Mouse (Mus musculus): ENCODE results near the gene Cdk17. TPM values are rescaled to one million over a fixed set of nuclear protein-coding genes. Genes with fewer than 3 reads are reported as not detected.

The Cdk17 gene
- polyA plus RNA-seq, 1 experiment from 2014 or later, result 15.3 TPM

DNA sequence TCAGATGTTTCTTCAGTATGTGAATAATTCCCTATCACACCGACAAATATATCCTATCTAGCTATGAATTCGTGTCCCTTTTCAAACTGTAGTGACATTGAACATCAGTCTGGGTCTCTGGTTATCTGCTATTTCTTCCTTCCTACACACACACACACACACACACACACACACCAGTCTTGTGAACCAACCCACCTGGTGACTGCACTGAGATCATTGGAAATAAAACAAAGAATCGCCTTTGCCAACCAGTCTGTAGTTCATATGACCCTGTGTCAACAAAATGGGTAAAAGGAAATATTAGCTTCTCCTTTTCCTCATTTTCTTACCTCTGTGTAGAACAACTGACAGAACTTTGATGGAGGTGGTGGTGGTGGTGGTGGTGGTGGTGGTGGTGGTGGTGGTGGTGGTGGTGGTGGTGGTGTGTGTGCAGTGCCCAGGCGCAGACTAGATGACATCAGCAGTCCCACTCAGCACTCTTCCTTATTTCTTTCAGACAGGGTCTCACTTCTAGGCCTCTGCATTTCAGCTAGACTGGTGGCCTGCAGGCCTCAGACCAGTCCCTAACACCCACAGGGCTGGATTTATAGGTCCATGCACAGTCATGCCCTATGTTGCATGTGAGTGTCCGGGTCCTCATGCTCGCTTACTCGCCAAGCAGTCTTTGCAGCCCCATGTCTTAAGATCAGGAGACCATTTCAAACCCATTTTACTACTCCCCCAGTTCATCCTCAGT is 85.7 kb downstream of the Cdk17 start:
- WGBS (ENCODE audit: missing documents), result 94% methylated on average over 7 of the region's 7 CpGs
- Histone ChIP-seq H3K4me3 (ENCODE audit: inconsistent target) (no peak overlapping the region), H3K79me2 (ENCODE audit: inconsistent target) (no peaks in the 10 kb centered on the region), H3K27ac (no peak overlapping the region), H3K36me3 (ENCODE audit: inconsistent target) (peaks cover 22% of the 10 kb centered on the region; the same call in 1 of the 2 replicates)

DNA sequence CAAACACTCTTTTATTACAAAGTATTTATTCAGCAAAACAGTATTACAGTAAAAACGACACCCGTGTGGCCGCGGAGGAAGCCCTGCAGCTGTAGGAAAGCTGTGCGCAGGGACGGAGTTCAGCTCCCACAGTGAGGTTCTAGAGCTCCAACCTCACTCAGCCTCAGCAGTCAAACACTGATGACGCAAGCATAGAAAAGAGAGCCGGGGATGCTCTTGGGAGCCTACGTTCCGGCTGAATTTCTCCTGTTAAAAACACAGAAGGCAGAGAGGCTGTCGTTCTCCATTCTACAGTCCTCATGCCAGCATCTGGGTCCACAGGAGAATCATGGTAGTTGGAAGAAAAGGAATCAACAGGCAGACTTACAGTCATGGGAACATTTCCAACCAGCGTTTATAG is 86.7 kb downstream of the Cdk17 start:
- Histone ChIP-seq H3K27ac (no peak overlapping the region), H3K79me2 (ENCODE audit: inconsistent target) (no peaks in the 10 kb centered on the region), H3K4me3 (ENCODE audit: inconsistent target) (no peak overlapping the region), H3K36me3 (ENCODE audit: inconsistent target) (peaks cover 26% of the 10 kb centered on the region; the same call in 1 of the 2 replicates)
- WGBS (ENCODE audit: missing documents), result 95% methylated on average over 12 of the region's 12 CpGs

DNA sequence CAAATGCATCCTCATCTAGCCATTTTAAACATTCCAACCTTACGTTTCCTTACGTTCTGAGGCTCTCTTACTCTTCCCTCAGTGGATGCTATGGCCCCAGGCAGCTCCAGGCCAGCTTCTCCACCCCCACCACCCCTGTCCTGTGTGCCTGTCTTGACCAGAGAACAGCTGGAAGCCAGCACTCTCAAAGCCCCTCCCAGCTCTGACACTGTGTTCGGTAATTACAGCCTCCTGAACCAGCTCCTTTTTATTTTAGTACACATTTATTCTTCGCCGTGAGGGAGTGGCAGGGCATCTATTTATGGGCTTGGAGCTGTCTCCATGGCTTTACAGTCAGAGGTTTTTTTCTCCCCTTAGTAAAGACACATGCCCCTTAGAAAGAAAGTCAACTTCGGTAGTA is 87.2 kb downstream of the Cdk17 start:
- no peaks in the 10 kb centered on the region for H3K79me2 ChIP-seq (ENCODE audit: inconsistent target)
- no peak overlapping the region for H3K4me3 ChIP-seq (ENCODE audit: inconsistent target)
- H3K36me3 ChIP-seq (ENCODE audit: inconsistent target), result peaks cover 30% of the 10 kb centered on the region; the same call in 1 of the 2 replicates
- H3K27ac ChIP-seq, result no peak overlapping the region
- WGBS (ENCODE audit: missing documents), result 89% methylated on average over 6 of the region's 6 CpGs

DNA sequence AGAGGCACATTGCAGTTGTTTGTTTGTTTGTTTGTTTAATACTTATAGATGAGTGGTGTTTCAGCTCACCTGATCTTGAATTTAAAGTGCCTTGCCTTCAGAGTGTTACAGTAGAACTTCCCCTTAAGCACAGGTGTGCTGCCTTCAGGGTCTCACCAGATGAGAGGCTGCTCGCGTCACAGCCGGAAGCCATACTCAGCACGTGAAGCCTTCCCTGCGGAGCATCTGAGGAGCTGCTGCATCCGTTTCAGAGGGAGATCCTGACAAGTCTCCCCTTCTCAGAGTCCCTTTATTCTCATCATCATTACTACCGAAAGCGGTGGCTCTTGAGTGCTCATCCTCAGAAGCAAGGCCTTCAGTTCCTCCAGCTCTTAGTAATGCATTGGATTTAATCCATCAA is 87.7 kb downstream of the Cdk17 start:
- no peaks in the 10 kb centered on the region for H3K79me2 ChIP-seq (ENCODE audit: inconsistent target)
- peaks cover 36% of the 10 kb centered on the region; the same call in 1 of the 2 replicates for H3K36me3 ChIP-seq (ENCODE audit: inconsistent target)
- WGBS (ENCODE audit: missing documents), result 93% methylated on average over 8 of the region's 8 CpGs
- H3K27ac ChIP-seq, result no peak overlapping the region
- no peak overlapping the region for H3K4me3 ChIP-seq (ENCODE audit: inconsistent target)

DNA sequence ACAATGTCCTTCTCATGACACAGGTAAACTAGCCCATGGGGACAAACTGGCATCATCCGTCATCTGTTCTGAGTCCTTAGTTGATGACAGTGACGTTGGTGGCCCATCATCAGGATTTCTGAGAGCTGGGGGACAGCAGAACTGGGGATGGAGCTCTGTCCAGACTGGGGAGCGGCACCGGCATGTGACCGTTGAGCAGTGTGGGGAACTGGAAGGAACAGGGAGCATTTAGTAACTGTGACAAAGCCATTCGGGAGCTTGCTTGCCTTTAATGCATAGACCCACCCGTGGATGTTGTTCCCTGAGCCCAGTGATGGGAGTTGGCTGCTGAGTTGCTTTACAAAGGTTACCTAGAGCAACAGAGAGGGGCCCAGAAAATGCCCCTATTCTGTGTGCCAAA is 89.2 kb downstream of the Cdk17 start:
- H3K4me3 ChIP-seq (ENCODE audit: inconsistent target), result no peak overlapping the region
- 87% methylated on average over 7 of the region's 7 CpGs for WGBS (ENCODE audit: missing documents)
- H3K79me2 ChIP-seq (ENCODE audit: inconsistent target), result no peaks in the 10 kb centered on the region
- H3K36me3 ChIP-seq (ENCODE audit: inconsistent target), result peaks cover 47% of the 10 kb centered on the region; the same call in 1 of the 2 replicates
- no peak overlapping the region for H3K27ac ChIP-seq

DNA sequence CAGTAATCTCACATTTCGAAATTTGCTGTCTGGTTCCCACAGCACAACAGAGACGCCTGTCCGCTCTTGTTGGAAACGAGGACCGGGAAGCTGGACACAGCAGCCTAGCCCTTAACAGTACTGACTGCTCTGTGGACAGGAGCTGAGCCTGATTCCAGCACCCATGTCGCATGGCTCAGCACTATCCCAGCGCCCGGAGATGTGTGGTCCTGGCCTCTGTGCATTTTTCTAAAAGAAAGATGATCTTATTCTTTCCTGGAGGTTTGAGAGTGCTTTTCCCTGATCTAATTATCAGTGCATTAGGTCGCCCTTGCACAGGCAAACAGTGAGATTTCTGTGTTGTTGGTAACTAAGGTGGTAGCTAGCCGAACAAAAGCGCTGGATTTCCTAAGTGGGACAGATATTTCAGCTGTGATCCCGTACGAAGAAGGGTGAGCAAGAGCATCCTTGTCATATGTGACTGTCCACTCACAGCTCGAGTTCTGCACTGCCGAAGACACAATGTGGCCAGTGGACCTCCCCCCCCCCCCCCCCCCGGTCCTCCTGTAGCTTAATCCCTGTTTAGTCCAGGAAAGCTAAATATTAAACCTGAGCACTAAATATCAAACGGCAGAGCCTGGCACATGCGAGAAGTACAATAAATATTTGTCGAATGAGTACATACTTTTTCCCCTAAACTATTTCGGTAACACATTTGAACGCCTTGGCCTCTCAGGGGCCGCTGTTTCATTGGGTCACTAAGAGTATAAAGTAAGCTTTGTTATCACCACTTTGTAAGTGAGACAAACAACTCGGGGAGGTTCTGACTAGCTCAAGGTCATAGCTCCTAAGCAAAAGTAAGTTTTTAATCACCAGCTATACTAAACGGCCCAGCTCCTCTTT is 90.0 kb downstream of the Cdk17 start:
- Histone ChIP-seq H3K79me2 (ENCODE audit: inconsistent target) (no peaks in the 10 kb centered on the region), H3K4me3 (ENCODE audit: inconsistent target) (no peak overlapping the region), H3K36me3 (ENCODE audit: inconsistent target) (peaks cover 47% of the 10 kb centered on the region; the same call in 1 of the 2 replicates), H3K27ac (no peak overlapping the region)
- 92% methylated on average over 23 of the region's 24 CpGs for WGBS (ENCODE audit: missing documents)

DNA sequence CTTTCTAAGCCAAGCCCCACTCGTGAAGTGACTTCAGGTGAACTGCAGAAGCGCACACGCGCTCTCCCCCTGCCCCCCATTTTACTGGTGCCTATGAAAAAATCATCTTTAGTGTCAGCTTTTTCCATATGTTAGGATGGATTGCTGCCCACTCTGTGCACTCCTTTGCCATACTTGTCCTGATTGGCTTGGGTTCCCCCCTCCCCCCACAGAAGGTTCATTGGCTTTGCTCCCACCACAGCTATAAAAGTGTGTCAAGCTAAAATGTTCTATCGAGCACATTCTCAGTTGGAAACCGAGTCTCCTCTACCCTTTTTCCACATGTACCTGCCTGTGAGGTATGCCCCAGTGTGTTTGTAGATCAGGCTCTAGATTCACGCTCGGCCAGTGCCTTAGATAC is 90.8 kb downstream of the Cdk17 start:
- Histone ChIP-seq H3K27ac (no peak overlapping the region), H3K36me3 (ENCODE audit: inconsistent target) (peaks cover 47% of the 10 kb centered on the region; the same call in 1 of the 2 replicates), H3K4me3 (ENCODE audit: inconsistent target) (no peak overlapping the region), H3K79me2 (ENCODE audit: inconsistent target) (no peaks in the 10 kb centered on the region)
- WGBS (ENCODE audit: missing documents), result 89% methylated on average over 8 of the region's 8 CpGs

DNA sequence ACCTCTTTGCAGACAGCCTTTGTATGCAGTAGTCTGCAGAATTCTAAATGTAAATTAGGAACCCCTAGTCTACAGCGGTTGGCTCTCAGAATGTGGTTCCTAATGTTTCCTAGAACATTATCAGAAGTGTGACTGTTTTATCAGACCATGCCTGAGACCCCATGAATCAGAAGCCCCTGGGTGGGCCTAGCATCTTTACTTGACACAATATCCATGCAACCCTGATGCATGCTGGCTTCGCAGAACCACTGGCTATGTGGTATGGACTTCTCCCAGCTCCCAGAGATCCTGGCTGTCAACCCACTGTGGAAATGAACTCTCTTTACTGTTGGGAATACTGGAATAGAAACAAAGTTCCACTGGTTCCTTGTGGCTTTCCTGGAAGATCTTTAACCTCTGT is 92.0 kb downstream of the Cdk17 start:
- Histone ChIP-seq H3K4me3 (ENCODE audit: inconsistent target) (no peak overlapping the region), H3K79me2 (ENCODE audit: inconsistent target) (no peaks in the 10 kb centered on the region; the same call in 1 of the 2 replicates), H3K36me3 (ENCODE audit: inconsistent target) (peaks cover 47% of the 10 kb centered on the region; the same call in 1 of the 2 replicates), H3K27ac (no peak overlapping the region)
- 100% methylated on average over 2 of the region's 2 CpGs for whole genome bisulfite sequencing (ENCODE audit: missing documents)

DNA sequence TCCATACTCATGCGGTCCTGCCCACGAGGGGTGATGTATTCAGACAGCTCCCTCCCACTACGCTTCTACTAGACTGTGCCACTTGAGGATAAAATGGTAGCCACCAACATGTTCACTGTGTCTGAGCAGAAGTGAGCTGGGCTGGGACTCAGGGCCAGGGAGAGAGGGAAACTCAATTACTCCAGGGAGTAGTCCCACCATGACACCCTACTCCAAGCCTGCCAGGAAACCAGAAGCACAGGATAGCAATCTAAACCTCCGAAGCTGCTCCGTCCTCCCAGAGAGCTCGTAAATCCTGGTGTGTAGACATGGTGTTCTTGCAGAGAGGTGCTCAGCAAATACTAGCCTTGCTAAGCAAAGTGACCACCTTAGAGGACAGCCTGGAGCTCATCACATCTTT is 92.5 kb downstream of the Cdk17 start:
- Histone ChIP-seq H3K4me3 (ENCODE audit: inconsistent target) (no peak overlapping the region), H3K79me2 (ENCODE audit: inconsistent target) (no peaks in the 10 kb centered on the region; the same call in 1 of the 2 replicates), H3K36me3 (ENCODE audit: inconsistent target) (peaks cover 42% of the 10 kb centered on the region; the same call in 1 of the 2 replicates), H3K27ac (no peak overlapping the region)
- 94% methylated on average over 6 of the region's 6 CpGs for WGBS (ENCODE audit: missing documents)

DNA sequence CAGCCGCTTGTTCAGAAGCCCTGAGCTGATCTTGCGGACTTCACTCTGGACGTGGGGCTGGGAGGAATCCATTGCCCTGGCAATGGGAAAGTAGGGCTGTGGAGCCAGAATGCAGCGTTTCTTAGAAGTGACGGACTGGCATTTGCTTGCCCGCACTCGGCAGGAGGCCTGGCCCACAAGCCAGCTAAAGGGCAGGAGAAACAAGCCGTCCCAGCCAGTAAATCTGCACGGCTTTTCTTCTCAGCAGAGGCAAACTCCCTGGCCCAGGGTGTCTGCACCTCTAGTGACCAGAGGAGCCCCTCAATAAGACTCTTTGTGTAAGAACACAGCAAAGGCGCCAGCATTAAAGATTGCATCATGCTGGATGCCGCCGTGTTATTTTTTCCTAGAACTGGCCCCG is 94.6 kb downstream of the Cdk17 start:
- 86% methylated on average over 13 of the region's 13 CpGs for WGBS (ENCODE audit: missing documents)
- H3K4me3 ChIP-seq (ENCODE audit: inconsistent target), result no peak overlapping the region
- H3K27ac ChIP-seq, result no peak overlapping the region
- H3K79me2 ChIP-seq (ENCODE audit: inconsistent target), result peaks cover 10% of the 10 kb centered on the region; the same call in 1 of the 2 replicates
- peaks cover 30% of the 10 kb centered on the region; the same call in 1 of the 2 replicates for H3K36me3 ChIP-seq (ENCODE audit: inconsistent target)

DNA sequence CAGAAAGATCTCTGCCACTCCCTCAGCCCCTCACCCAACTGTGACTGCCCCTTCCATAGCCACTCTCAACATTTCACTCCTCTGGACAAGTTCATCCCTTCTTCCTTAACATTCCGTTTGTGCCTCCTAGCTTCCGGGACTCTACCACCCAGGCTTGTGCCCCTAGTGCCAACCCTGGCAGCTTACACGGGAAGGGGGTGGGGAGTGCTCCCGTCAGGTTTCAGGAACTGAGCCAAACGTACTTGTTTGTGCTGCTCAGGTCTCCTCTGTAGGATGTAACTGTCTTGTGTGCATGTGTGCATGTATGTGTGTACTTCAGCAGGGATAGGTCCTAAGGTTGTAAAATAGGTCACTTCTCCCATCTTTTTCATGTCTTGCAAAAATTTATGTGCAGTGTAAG is 99.2 kb downstream of the Cdk17 start:
- WGBS (ENCODE audit: missing documents), result 57% methylated on average over 5 of the region's 5 CpGs
- Histone ChIP-seq H3K36me3 (ENCODE audit: inconsistent target) (peaks cover 6% of the 10 kb centered on the region; the same call in 1 of the 2 replicates), H3K27ac (no peak overlapping the region), H3K79me2 (ENCODE audit: inconsistent target) (peaks cover 22% of the 10 kb centered on the region; the same call in 1 of the 2 replicates), H3K4me3 (ENCODE audit: inconsistent target) (no peak overlapping the region)

DNA sequence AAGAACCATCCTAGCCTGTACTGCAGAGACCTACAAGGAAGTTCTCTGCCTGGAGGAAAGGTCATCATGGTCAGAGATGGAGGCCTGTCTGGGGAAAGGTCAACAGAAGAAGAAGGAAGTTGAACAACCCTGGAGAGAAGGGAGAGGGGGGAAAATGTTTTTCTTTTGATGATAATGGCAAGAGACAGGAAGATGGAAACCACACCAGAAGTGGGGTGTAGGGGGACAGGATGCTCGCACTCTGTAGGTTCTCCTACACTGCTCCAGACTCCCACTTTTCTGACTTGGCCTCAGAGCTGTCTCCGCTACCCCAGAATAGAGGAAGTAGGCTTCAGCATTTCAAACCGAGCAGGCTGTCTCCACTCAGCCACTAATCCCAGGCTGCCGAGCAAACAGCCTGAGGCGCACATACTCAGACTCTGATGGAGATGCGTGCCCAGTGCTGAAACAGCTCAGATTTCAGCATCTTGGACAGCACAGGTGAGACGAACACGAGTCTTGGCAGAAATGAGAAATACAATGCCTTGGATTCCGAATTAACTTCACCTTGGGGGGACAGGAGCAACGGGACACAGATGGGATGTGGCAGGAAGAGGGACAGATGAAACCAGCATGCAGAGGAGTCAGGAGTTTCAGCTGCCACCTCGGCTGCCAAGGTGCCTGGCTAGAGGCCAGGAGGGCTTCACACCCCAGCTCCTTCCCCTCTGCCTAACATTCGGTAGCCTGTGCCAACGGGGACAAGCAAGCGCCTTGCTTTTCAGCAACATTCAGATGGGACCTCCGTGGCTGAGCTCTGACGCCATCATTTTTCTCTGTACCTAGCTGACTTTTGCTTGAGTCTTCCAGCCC is 100.7 kb downstream of the Cdk17 start:
- Histone ChIP-seq H3K36me3 (ENCODE audit: inconsistent target) (peaks cover 14% of the 10 kb centered on the region; the same call in 1 of the 2 replicates), H3K4me3 (ENCODE audit: inconsistent target) (no peak overlapping the region), H3K27ac (peak overlapping the region; percentile 83), H3K79me2 (ENCODE audit: inconsistent target) (peaks cover 34% of the 10 kb centered on the region; the same call in 1 of the 2 replicates)
- 4% methylated on average over 16 of the region's 16 CpGs for WGBS (ENCODE audit: missing documents)

DNA sequence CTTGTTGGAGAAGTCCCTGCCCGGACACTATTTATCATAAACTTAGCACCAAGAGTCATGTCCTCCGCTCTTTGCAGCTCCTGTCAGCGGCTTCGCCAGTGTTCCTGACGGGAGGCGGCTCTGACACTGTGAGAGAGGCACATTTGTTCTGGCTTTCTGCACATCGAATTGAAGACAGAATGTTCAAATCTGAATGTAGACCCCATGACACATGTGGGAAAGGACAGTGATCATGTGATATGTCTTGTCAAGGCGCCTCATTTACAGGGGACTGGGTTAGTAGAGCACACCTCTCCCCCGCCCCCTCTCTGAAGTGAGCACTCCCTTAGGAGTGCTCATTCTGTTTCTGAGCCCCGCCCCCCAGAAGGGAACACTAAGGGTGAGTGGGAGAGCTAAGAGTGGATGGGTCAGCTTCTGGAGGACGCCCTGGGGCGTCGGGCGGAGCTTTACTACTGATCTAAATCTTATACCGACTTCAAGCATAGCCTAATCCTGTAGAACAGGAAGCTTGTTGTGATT is 101.4 kb downstream of the Cdk17 start:
- WGBS (ENCODE audit: missing documents), result 49% methylated on average over 15 of the region's 15 CpGs
- peaks cover 14% of the 10 kb centered on the region; the same call in 1 of the 2 replicates for H3K36me3 ChIP-seq (ENCODE audit: inconsistent target)
- H3K27ac ChIP-seq, result peak overlapping the region; percentile 83
- peaks cover 41% of the 10 kb centered on the region for H3K79me2 ChIP-seq (ENCODE audit: inconsistent target)
- no peak overlapping the region for H3K4me3 ChIP-seq (ENCODE audit: inconsistent target)

DNA sequence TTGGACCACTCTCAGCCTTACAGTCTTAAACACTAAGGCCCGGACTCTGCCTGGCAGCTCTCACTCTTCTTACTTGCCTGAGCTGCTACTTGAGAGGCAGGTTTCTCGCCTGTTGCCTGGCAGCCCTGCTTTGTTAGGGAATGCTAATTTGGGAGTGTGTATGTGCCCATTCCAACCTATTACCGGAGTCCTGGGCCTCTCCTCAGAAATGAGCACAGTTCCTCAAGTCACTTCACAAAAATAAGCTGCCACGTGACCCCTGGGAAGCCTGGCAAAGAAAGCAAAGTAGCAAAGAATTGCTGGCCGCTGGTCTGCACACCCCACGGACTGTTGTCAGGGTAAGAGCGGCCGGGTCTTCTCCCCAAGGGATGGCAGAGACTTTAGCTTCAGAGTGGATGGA is 102.8 kb downstream of the Cdk17 start:
- peaks cover 14% of the 10 kb centered on the region; the same call in 1 of the 2 replicates for H3K36me3 ChIP-seq (ENCODE audit: inconsistent target)
- 94% methylated on average over 8 of the region's 8 CpGs for WGBS (ENCODE audit: missing documents)

More for the DNA sequence above, 102.8 kb downstream of the Cdk17 start:
- Histone ChIP-seq H3K4me3 (ENCODE audit: inconsistent target) (no peak overlapping the region), H3K79me2 (ENCODE audit: inconsistent target) (peaks cover 46% of the 10 kb centered on the region), H3K27ac (peak overlapping the region; percentile 5; the same call in 1 of the 2 replicates)

Data from macrophage (primary cell).